Mouse (Mus musculus): ENCODE results near the gene Ssbp3.

DNA sequence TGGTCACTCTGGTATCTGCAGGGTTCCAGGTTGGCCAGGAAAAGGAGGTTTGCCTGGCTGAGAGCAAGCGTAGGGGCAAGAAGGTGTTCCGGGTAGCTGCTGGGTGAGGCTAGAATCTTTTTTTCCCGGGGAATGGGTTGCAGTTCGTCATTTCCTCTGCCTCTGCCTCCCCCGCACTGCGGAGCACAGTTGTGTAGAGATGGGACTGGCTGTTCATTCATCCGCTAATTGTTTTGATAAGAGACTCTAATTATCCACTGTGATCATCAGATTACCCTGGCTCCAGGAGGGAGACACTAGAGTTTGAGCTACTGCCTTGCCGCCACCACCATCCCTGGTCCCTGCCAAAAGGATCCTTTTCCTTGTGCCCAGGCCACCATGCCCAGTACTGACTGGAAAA is 67.9 kb downstream of the Ssbp3 start:
- TF ChIP-seq CTCF (IDR thresholded peaks at IDR 0.05; ENCODE audit: borderline replicate concordance, insufficient read depth, low read length), result no peak
- no peak for TF ChIP-seq POLR2A (IDR thresholded peaks at IDR 0.05; ENCODE audit: low read depth, low read length)
